Comparison of ENCODE assay signal across 9 mouse cellular contexts in genomic region chr1:79746056-79746455, GRCm38 (mm10). TPM values are rescaled to one million over a fixed set of nuclear protein-coding genes. Genes with fewer than 3 reads are reported as not detected.
DNase-seq lines count a peak whose midpoint lies in the region; ATAC-seq and TF ChIP-seq lines count a peak whose summit lies in the region.
"Had no signal": no experiment of that assay in that cellular context is flagged by ENCODE, and none has a peak within 500 bp of the region (broad histone marks: within the 10 kb centered on the region; RNA-seq: fewer than 3 reads in every experiment).

No protein-coding gene starts in this region.

- H3K9me3 ChIP-seq in heart, embryonic 14.5 days (ENCODE audit: control insufficient read depth, low read length), result no peaks in the 10 kb centered on the region

- H3K4me2 ChIP-seq in heart, embryonic 14.5 days (ENCODE audit: low read length), result no peak overlapping the region

- no peak overlapping the region for H3K4me3 ChIP-seq in heart, embryonic 14.5 days (ENCODE audit: control insufficient read depth in 1 of 2, insufficient read depth in 1 of 2, low read depth in 1 of 2, low read length in 2 of 2)
- no peak overlapping the region for H3K4me3 ChIP-seq in left cerebral cortex, adult 2 months

- peak overlapping the region; percentile 74 to 78 for H3K27ac ChIP-seq in heart, embryonic 14.5 days (replicated peaks in 1 of 2; ENCODE audit: control insufficient read depth in 1 of 2, insufficient read depth in 1 of 2, low read depth in 2 of 2, low read length in 2 of 2)
- H3K27ac ChIP-seq in left cerebral cortex, adult 2 months, result no peak overlapping the region

- TF ChIP-seq CTCF in left cerebral cortex, adult 2 months (IDR thresholded peaks at IDR 0.05), result no peak

- H3K4me1 ChIP-seq in heart, embryonic 14.5 days (ENCODE audit: control insufficient read depth in 2 of 2, insufficient read depth in 2 of 2, low read length in 2 of 2), result peaks cover 7 to 20% of the 10 kb centered on the region in 2 experiments

- peak; percentile 25 to 67 for DNase-seq in adrenal gland, adult (ENCODE audit: inconsistent age in 2 of 2, low spot score in 1 of 2)
- no peak for DNase-seq in adrenal gland, adult 18-20 months (ENCODE audit: low spot score in 2 of 2)
- peak; percentile 37 for DNase-seq in fat pad, adult 2 months (ENCODE audit: extremely low read depth, low read depth, low spot score)
- peak; percentile 58 for DNase-seq in lung, postnatal 14 days
- DNase-seq in left cerebral cortex, adult 2 months (ENCODE audit: extremely low spot score in 1 of 2, low spot score in 2 of 2), result no peak
- no peak for DNase-seq in right cerebral cortex, postnatal 10 days (ENCODE audit: low spot score in 2 of 2)
- no peak for DNase-seq in cerebellum, postnatal 4 days (ENCODE audit: low spot score in 2 of 2)
- DNase-seq: thymus, postnatal 4 days had no signal

- WGBS in heart, embryonic 14.5 days, result 22% methylated on average over 4 of the region's 4 CpGs

- intact Hi-C loops in left cerebral cortex, adult 2 months (cut with DNase I), result no loop called here

- H3K36me3 ChIP-seq in heart, embryonic 14.5 days (ENCODE audit: control insufficient read depth, insufficient read depth, low read length), result no peaks in the 10 kb centered on the region

- peak; percentile 83 for ATAC-seq in heart, embryonic 14.5 days (ENCODE audit: insufficient number of reproducible peaks, insufficient read depth, low FRiP score, low read depth)

- H3K27me3 ChIP-seq in heart, embryonic 14.5 days (ENCODE audit: control insufficient read depth, insufficient read depth, low read length), result no peaks in the 10 kb centered on the region

- H3K9ac ChIP-seq in heart, embryonic 14.5 days (ENCODE audit: low read length), result no peak overlapping the region

RNA-seq across cellular contexts. Expression of gene Mrpl44, which starts 29.8 kb away (rescaled TPM):
- 10 to 100 TPM; 43.3 to 54.9 TPM for total RNA-seq in adrenal gland, adult 18-20 months (2021)
- polyA plus RNA-seq in heart, embryonic 14.5 days (2014; fragmentation: Nextera tagmentation; extraction: Ambion mirVana), result 43.1 and 45.6 TPM in 2 replicates
- total RNA-seq in left cerebral cortex, adult 2 months (2021), result 10 to 100 TPM; 26.9 to 28.8 TPM

RNA-seq across cellular contexts. Expression of gene Wdfy1, which starts 29.9 kb away (rescaled TPM):
- 10 to 100 TPM; 40.4 to 44.0 TPM for total RNA-seq in adrenal gland, adult 18-20 months (2021)
- 28.5 and 33.7 TPM in 2 replicates for polyA plus RNA-seq in heart, embryonic 14.5 days (2014; fragmentation: Nextera tagmentation; extraction: Ambion mirVana)
- total RNA-seq in left cerebral cortex, adult 2 months (2021), result 10 to 100 TPM; 43.7 to 45.9 TPM

Comparison
In these comparisons a context has a peak if more than half of its experiments do, and no peak if none do; other contexts are left out.
1. DNase-seq: peak in adrenal gland, adult (2 of 2), fat pad, adult 2 months (single experiment) and lung, postnatal 14 days (single experiment); none in adrenal gland, adult 18-20 months (0 of 2), left cerebral cortex, adult 2 months (0 of 2), right cerebral cortex, postnatal 10 days (0 of 2) and cerebellum, postnatal 4 days (0 of 2).